Mouse (Mus musculus): ENCODE data around the gene Nid2. TPM values are rescaled to one million over a fixed set of nuclear protein-coding genes. Genes with fewer than 3 reads are reported as not detected.

The Nid2 gene
- polyA plus RNA-seq (2017; shearing (Covaris generic)): 0.94 TPM

GRCm38 (mm10) chr14:19751025-19751771 lies at the start of gene Nid2:
Gene Nid2, plus strand, starts transcription at chr14:19751265.

GRCm38 (mm10) chr14:19823321-19824142 lies 72.5 kb downstream of the Nid2 start, which contains the start of gene Rtraf:
Gene Rtraf, minus strand, starts transcription at chr14:19823824.

Other genes starting within 250 kb of the Nid2 start
- gene Gm2244, start 201.3 kb upstream of the Nid2 start, polyA plus RNA-seq (2017; shearing (Covaris generic)): not detected
- gene Gm2237, start 166.1 kb upstream of the Nid2 start, polyA plus RNA-seq (2017; shearing (Covaris generic)): 0.79 TPM
- not detected for gene Gm5458, start 148.7 kb upstream of the Nid2 start, polyA plus RNA-seq (2017; shearing (Covaris generic))
- gene Rtraf, start 72.6 kb downstream of the Nid2 start, polyA plus RNA-seq (2017; shearing (Covaris generic)): 84.0 TPM
- gene Gng2, start 226.4 kb downstream of the Nid2 start, polyA plus RNA-seq (2017; shearing (Covaris generic)): 72.8 TPM

Data from effector memory CD4-positive, alpha-beta T cell, adult 5 months (primary cell).